Mouse (Mus musculus) thymus, postnatal 14 days (tissue): ENCODE results near the gene Rasal1.

Experiments used
- DNase-seq: peaks from one replicate; pipeline ENCODE4 v3.0.0; 2021

Rasal1 gene

GRCm38 (mm10) chr5:120660816-120661215, 12.2 kb downstream of the Rasal1 start:
- DNase-seq = peak; percentile 54

- no peak for DNase-seq
Measured at GRCm38 (mm10) chr5:120664888-120665287, 16.3 kb downstream of the Rasal1 start.

GRCm38 (mm10) chr5:120668761-120669160, 20.1 kb downstream of the Rasal1 start:
- no peak for DNase-seq

- DNase-seq = no peak
Measured at GRCm38 (mm10) chr5:120670132-120670531, 21.5 kb downstream of the Rasal1 start.

GRCm38 (mm10) chr5:120671865-120672264, 23.3 kb downstream of the Rasal1 start:
- no peak for DNase-seq

GRCm38 (mm10) chr5:120673626-120674025, 25.0 kb downstream of the Rasal1 start:
- peak; percentile 84 for DNase-seq

GRCm38 (mm10) chr5:120674229-120675145, 25.9 kb downstream of the Rasal1 start:
- peak; percentile 74 for DNase-seq

- no peak for DNase-seq
Measured at GRCm38 (mm10) chr5:120677516-120677915, 28.9 kb downstream of the Rasal1 start.

GRCm38 (mm10) chr5:120679676-120680555, 31.3 kb downstream of the Rasal1 start:
- DNase-seq = peak; percentile 64

- DNase-seq = no peak
Measured at GRCm38 (mm10) chr5:120680918-120681317, 32.3 kb downstream of the Rasal1 start.

- no peak for DNase-seq
Measured at GRCm38 (mm10) chr5:120682982-120683771, 34.6 kb downstream of the Rasal1 start.

GRCm38 (mm10) chr5:120685678-120686077, 37.1 kb downstream of the Rasal1 start:
- DNase-seq = peak; percentile 89

GRCm38 (mm10) chr5:120686749-120687483, 38.3 kb downstream of the Rasal1 start:
- DNase-seq = no peak

- no peak for DNase-seq
Measured at GRCm38 (mm10) chr5:120687484-120687851, 38.9 kb downstream of the Rasal1 start.

GRCm38 (mm10) chr5:120687897-120688296, 39.3 kb downstream of the Rasal1 start:
- no peak for DNase-seq

- peak; percentile 78 for DNase-seq
Measured at GRCm38 (mm10) chr5:120688434-120688833, 39.8 kb downstream of the Rasal1 start.

- no peak for DNase-seq
Measured at GRCm38 (mm10) chr5:120690417-120690816, 41.8 kb downstream of the Rasal1 start.

GRCm38 (mm10) chr5:120692034-120692433, 43.4 kb downstream of the Rasal1 start:
- no peak for DNase-seq

- DNase-seq = peak; percentile 43
Measured at GRCm38 (mm10) chr5:120693931-120694694, 45.5 kb downstream of the Rasal1 start.

- DNase-seq = no peak
Measured at GRCm38 (mm10) chr5:120694695-120695074, 46.1 kb downstream of the Rasal1 start.

- DNase-seq = no peak
Measured at GRCm38 (mm10) chr5:120696057-120696743, 47.6 kb downstream of the Rasal1 start.
